Mouse (Mus musculus): ENCODE measurements at regions not wholly inside any gene's neighbourhood (a gene's known extent, or its start where the extent isn't known, plus 50 kb on each side); places are given as distances from the start of the nearest gene placed in this dataset.

- DNase-seq (ENCODE audit: low read depth, low spot score) = no peak
These were observed 175.3 kb upstream of the Klf7 start for GRCm38 (mm10) chr1:64297343-64297742.

- DNase-seq (ENCODE audit: low read depth, low spot score) = no peak
These were observed 173.4 kb upstream of the Klf7 start for GRCm38 (mm10) chr1:64295512-64295945.

- no peak for DNase-seq (ENCODE audit: low read depth, low spot score)
These were observed 173.0 kb upstream of the Klf7 start for GRCm38 (mm10) chr1:64295051-64295450.

GRCm38 (mm10) chr1:64288812-64289447, 166.8 kb upstream of the Klf7 start:
- DNase-seq (ENCODE audit: low read depth, low spot score) = no peak

GRCm38 (mm10) chr1:64287068-64287467, 165.0 kb upstream of the Klf7 start:
- DNase-seq (ENCODE audit: low read depth, low spot score) = no peak

- no peak for DNase-seq (ENCODE audit: low read depth, low spot score)
These were observed 162.6 kb upstream of the Klf7 start for GRCm38 (mm10) chr1:64284656-64285055.

GRCm38 (mm10) chr1:64275865-64276264, 153.8 kb upstream of the Klf7 start:
- DNase-seq (ENCODE audit: low read depth, low spot score) = no peak

- DNase-seq (ENCODE audit: low read depth, low spot score) = no peak
These were observed 153.2 kb upstream of the Klf7 start for GRCm38 (mm10) chr1:64275086-64275802.

- no peak for DNase-seq (ENCODE audit: low read depth, low spot score)
These were observed 135.2 kb upstream of the Klf7 start for GRCm38 (mm10) chr1:64257237-64257636.

GRCm38 (mm10) chr1:64255554-64256295, 133.6 kb upstream of the Klf7 start:
- no peak for DNase-seq (ENCODE audit: low read depth, low spot score)

- no peak for DNase-seq (ENCODE audit: low read depth, low spot score)
These were observed 132.6 kb upstream of the Klf7 start for GRCm38 (mm10) chr1:64254673-64255072.

- DNase-seq (ENCODE audit: low read depth, low spot score) = no peak
These were observed 131.9 kb upstream of the Klf7 start for GRCm38 (mm10) chr1:64253996-64254395.

- DNase-seq (ENCODE audit: low read depth, low spot score) = no peak
These were observed 120.3 kb upstream of the Klf7 start for GRCm38 (mm10) chr1:64242401-64242800.

- no peak for DNase-seq (ENCODE audit: low read depth, low spot score)
These were observed 107.6 kb upstream of the Klf7 start for GRCm38 (mm10) chr1:64229654-64230053.

GRCm38 (mm10) chr1:64226001-64226918, 104.2 kb upstream of the Klf7 start:
- DNase-seq (ENCODE audit: low read depth, low spot score) = peak; percentile 31

- DNase-seq (ENCODE audit: low read depth, low spot score) = peak; percentile 45
These were observed 102.0 kb upstream of the Klf7 start for GRCm38 (mm10) chr1:64223779-64224687.

GRCm38 (mm10) chr1:64222475-64222874, 100.4 kb upstream of the Klf7 start:
- DNase-seq (ENCODE audit: low read depth, low spot score) = no peak

GRCm38 (mm10) chr1:64220486-64220885, 98.4 kb upstream of the Klf7 start:
- no peak for DNase-seq (ENCODE audit: low read depth, low spot score)

GRCm38 (mm10) chr1:64220040-64220439, 98.0 kb upstream of the Klf7 start:
- DNase-seq (ENCODE audit: low read depth, low spot score) = no peak

- no peak for DNase-seq (ENCODE audit: low read depth, low spot score)
These were observed 93.6 kb upstream of the Klf7 start for GRCm38 (mm10) chr1:64215646-64216045.

Data from retina, postnatal 7 days (tissue).